Mouse (Mus musculus): ENCODE data around the gene Rasgef1a.

DNA sequence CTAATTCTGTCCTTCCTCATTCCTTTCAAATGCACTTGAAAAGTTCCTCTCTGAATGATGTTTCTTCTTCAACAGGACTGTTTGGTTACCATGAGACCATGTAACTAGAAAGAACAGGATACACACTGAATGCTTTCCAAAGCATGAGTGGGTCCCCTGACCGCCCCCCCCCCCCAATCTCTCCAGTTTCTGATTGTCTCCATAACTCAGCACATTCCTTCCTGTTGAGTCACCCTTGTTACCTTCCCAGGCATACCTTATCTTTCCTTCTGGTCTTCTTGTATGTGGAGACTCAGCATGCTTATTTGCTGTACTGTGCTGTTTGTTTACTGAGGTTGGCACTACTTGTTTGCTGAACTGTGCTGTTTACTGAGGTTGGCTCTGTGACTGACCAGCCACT, 20.2 kb downstream of the Rasgef1a start:
- TF ChIP-seq CTCF (IDR thresholded peaks at IDR 0.05; ENCODE audit: low read depth) (no peak), EP300 (optimal IDR thresholded peaks at IDR 0.05) (no peak)
